Comparison of ENCODE assay signal across 8 mouse cellular contexts in the genomic region with DNA sequence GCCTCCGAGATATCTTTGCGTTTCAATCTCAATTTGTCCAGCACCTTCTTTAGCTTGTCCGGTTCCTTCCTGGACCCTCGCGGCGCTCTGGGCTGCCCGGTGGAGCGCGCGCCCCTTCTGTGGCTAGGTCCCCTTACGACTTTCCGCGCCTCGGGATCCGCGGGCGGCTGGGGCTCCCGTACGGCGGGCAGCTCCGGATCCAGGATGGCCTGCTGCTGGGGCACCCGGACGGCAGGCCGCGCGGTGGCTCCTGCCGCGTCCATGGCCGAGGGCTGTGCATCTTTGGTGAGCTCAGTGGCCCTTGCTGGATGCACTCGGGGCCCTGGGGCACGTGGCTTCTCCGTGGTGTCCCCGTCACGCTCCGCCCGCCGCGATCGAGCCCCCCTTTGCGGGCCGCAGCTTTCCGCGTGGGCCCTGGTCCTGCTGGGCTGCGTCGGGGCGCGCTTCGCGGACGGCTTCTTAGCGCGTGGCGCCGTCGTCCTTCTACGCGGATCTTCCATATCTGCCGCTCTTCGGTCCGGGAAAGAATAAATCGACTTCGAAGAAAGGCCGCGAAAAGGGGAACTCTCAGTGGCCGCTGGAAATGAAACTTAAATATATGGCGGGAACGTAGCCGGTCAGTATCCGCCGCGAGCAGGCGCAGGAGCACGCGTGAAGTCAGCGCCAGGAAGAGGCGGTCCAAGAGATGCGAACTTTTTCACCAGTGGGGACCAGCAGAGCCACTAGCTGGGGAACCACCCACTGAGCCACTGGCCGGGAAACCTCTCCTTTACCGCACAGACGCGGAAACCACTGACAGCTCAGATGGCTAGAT. TPM values are rescaled to one million over a fixed set of nuclear protein-coding genes. Genes with fewer than 3 reads are reported as not detected.
DNase-seq lines count a peak whose midpoint lies in the region; ATAC-seq and TF ChIP-seq lines count a peak whose summit lies in the region.

A gene (minus strand): TSS at position 659 of the 814 bp plus-strand sequence.

- H3K9ac ChIP-seq in limb, embryonic 14.5 days (ENCODE audit: low read depth, low read length, severe bottlenecking): peak within 1 kb of the TSS; percentile 67
- peak within 1 kb of the TSS; percentile 37; the same call in 1 of the 2 replicates for H3K9ac ChIP-seq in midbrain, embryonic 14.5 days (replicated peaks; ENCODE audit: low read length)

- peak within 1 kb of the TSS; percentile 84 for H3K4me2 ChIP-seq in limb, embryonic 14.5 days (replicated peaks; ENCODE audit: low read depth, low read length, severe bottlenecking)
- peak within 1 kb of the TSS; percentile 58 for H3K4me2 ChIP-seq in midbrain, embryonic 14.5 days (ENCODE audit: low read length)

- H3K36me3 ChIP-seq in limb, embryonic 14.5 days (ENCODE audit: control insufficient read depth, insufficient read depth, low read length): no peaks in the 10 kb centered on the region
- no peaks in the 10 kb centered on the region for H3K36me3 ChIP-seq in midbrain, embryonic 14.5 days (ENCODE audit: control insufficient read depth, insufficient read depth, low read length)
- H3K36me3 ChIP-seq in spleen, adult 2 months (ENCODE audit: control insufficient read depth, insufficient read depth, low read length): no peaks in the 10 kb centered on the region

- H3K27me3 ChIP-seq in limb, embryonic 14.5 days (ENCODE audit: control insufficient read depth, insufficient read depth, low read length): peaks cover 55% of the 10 kb centered on the region
- peaks cover 64% of the 10 kb centered on the region for H3K27me3 ChIP-seq in midbrain, embryonic 14.5 days (ENCODE audit: control insufficient read depth, insufficient read depth, low read length)
- peaks cover 4% of the 10 kb centered on the region for H3K27me3 ChIP-seq in spleen, adult 2 months (ENCODE audit: control insufficient read depth, insufficient read depth, low read length)

- TF ChIP-seq POLR2A in cortical plate, adult 2 months (IDR thresholded peaks at IDR 0.05; ENCODE audit: extremely low read depth, insufficient read depth, low read length): no peak
- TF ChIP-seq POLR2A in limb, embryonic 14.5 days (IDR thresholded peaks at IDR 0.05; ENCODE audit: borderline replicate concordance, extremely low read depth, insufficient read depth, insufficient read length): no peak
- TF ChIP-seq POLR2A in spleen, adult 2 months (IDR thresholded peaks at IDR 0.05; ENCODE audit: low read depth, low read length): no peak

- peak; percentile 61 for ATAC-seq in inflammation-experienced regulatory T-cells, adult 6 months
- peak; percentile 56; the same call in 1 of the 2 replicates for ATAC-seq in limb, embryonic 14.5 days (ENCODE audit: low FRiP score, low read depth)
- ATAC-seq in midbrain, embryonic 14.5 days (ENCODE audit: low FRiP score, low TSS enrichment): no peak; the same call in 1 of the 2 replicates

- DNase-seq in NIH3T3 (ENCODE audit: low read depth): peak; percentile 83
- peak; percentile 60 for DNase-seq in gastrocnemius, postnatal 25 days
- peak; percentile 67 for DNase-seq in limb, embryonic 14.5 days (ENCODE audit: low spot score)
- peak; percentile 51 for DNase-seq in midbrain, embryonic 14.5 days
- peak; percentile 30 to 64 for DNase-seq in spleen, adult 2 months (ENCODE audit: low read depth in 1 of 2, low spot score in 2 of 2)
- DNase-seq in cerebellum, adult 18-20 months: no peak

- no peaks in the 10 kb centered on the region for H3K4me1 ChIP-seq in cortical plate, adult 2 months (ENCODE audit: control insufficient read depth, insufficient read depth, low read length)
- peaks cover 9% of the 10 kb centered on the region; the same call in 1 of the 2 replicates for H3K4me1 ChIP-seq in limb, embryonic 14.5 days (ENCODE audit: control insufficient read depth, insufficient read depth, low read length)
- H3K4me1 ChIP-seq in midbrain, embryonic 14.5 days (ENCODE audit: control insufficient read depth, insufficient read depth, low read length): peaks cover 7% of the 10 kb centered on the region
- H3K4me1 ChIP-seq in spleen, adult 2 months (ENCODE audit: control insufficient read depth, insufficient read depth, insufficient read length): peaks cover 4% of the 10 kb centered on the region

- 1% methylated on average over 80 of the region's 81 CpGs for WGBS in limb, embryonic 14.5 days
- 1% methylated on average over 81 of the region's 81 CpGs for WGBS in midbrain, embryonic 14.5 days
- under 1% methylated on average over 80 of the region's 81 CpGs for WGBS in spleen, adult 2 months

- no peak for TF ChIP-seq CTCF in cortical plate, adult 2 months (IDR thresholded peaks at IDR 0.05; ENCODE audit: extremely low read depth, insufficient read depth, low read length)
- no peak for TF ChIP-seq CTCF in spleen, adult 2 months (IDR thresholded peaks at IDR 0.05; ENCODE audit: extremely low read depth, insufficient read depth, insufficient read length, insufficient replicate concordance)

- no peak within 1 kb of the TSS for H3K27ac ChIP-seq in cortical plate, adult 2 months (ENCODE audit: insufficient read depth, low read length)
- H3K27ac ChIP-seq in limb, embryonic 14.5 days (replicated peaks; ENCODE audit: low read depth, low read length): no peak within 1 kb of the TSS
- H3K27ac ChIP-seq in midbrain, embryonic 14.5 days (replicated peaks; ENCODE audit: low read depth, low read length): no peak within 1 kb of the TSS
- H3K27ac ChIP-seq in spleen, adult 2 months (ENCODE audit: insufficient read depth, low read length): 0 out of 2 replicates have a peak within 1 kb of the TSS, but pooled peaks have one; percentile 19

- H3K9me3 ChIP-seq in limb, embryonic 14.5 days (ENCODE audit: control insufficient read depth, low read length): no peaks in the 10 kb centered on the region
- no peaks in the 10 kb centered on the region for H3K9me3 ChIP-seq in midbrain, embryonic 14.5 days (ENCODE audit: control insufficient read depth, low read length)

- peak within 1 kb of the TSS; percentile 19; the same call in 1 of the 2 replicates for H3K4me3 ChIP-seq in cortical plate, adult 2 months (ENCODE audit: insufficient read depth, low read length)
- H3K4me3 ChIP-seq in limb, embryonic 14.5 days (replicated peaks; ENCODE audit: low read length): peak within 1 kb of the TSS; percentile 56
- H3K4me3 ChIP-seq in midbrain, embryonic 14.5 days (replicated peaks; ENCODE audit: low read depth, low read length): peak within 1 kb of the TSS; percentile 37
- H3K4me3 ChIP-seq in spleen, adult 2 months (ENCODE audit: extremely low read depth, insufficient read depth, insufficient read length): peak within 1 kb of the TSS; percentile 63

RNA-seq across cellular contexts. Expression of the gene that starts here (rescaled TPM):
- 0.61 and 0.96 TPM in 2 replicates for polyA plus RNA-seq in cortical plate, adult 2 months (2012; rRNA removed)
- under 1 TPM; 0.19 to 0.20 TPM for total RNA-seq in gastrocnemius, postnatal 25 days (2021)
- 1 to 10 TPM; 2.4 to 4.1 (median 2.5) TPM for polyA plus RNA-seq in inflammation-experienced regulatory T-cells, adult 6 months (2017; shearing (Covaris generic))
- 3.9 and 4.3 TPM in 2 replicates for polyA plus RNA-seq in limb, embryonic 14.5 days (2012; rRNA removed)
- polyA plus RNA-seq in limb, embryonic 14.5 days (2014; fragmentation: Nextera tagmentation; extraction: Ambion mirVana): 2.4 and 2.8 TPM in 2 replicates
- polyA plus RNA-seq in midbrain, embryonic 14.5 days (2014; fragmentation: Nextera tagmentation; extraction: Ambion mirVana): 0.28 and 0.58 TPM in 2 replicates
- 0.79 and 0.99 TPM in 2 replicates for polyA plus RNA-seq in spleen, adult 2 months (2012; rRNA removed)

Comparison
In these comparisons a context has a peak if more than half of its experiments do, and no peak if none do; other contexts are left out.
1. Peak in DNase-seq in gastrocnemius, postnatal 25 days; RNA of the gene not detected or under 1 TPM.
2. Peak in DNase-seq, H3K4me3 ChIP-seq, H3K9ac ChIP-seq and H3K4me2 ChIP-seq in midbrain, embryonic 14.5 days; RNA of the gene not detected or under 1 TPM.
3. Peak in DNase-seq, H3K4me3 ChIP-seq and H3K27ac ChIP-seq in spleen, adult 2 months; RNA of the gene not detected or under 1 TPM.
4. DNase-seq: peak in NIH3T3 (single experiment) and limb, embryonic 14.5 days (single experiment); none in cerebellum, adult 18-20 months (0 of 2).
5. Peak in every context shown above with its lines, with median percentiles within 50 percentile points of each other: H3K4me3 ChIP-seq.